Mouse (Mus musculus): ENCODE measurements at regions not wholly inside any gene's neighbourhood (a gene's known extent, or its start where the extent isn't known, plus 50 kb on each side); places are given as distances from the start of the nearest gene placed in this dataset.

GRCm38 (mm10) chr13:70369647-70370046 lies 267.8 kb downstream of the Ice1 start:
- TF ChIP-seq CTCF (IDR thresholded peaks at IDR 0.05; ENCODE audit: extremely low read depth, insufficient read depth, low read length) (no peak), POLR2A (IDR thresholded peaks at IDR 0.05; ENCODE audit: extremely low read depth, insufficient read depth, low read length) (no peak)

Data from cortical plate, adult 2 months (tissue).